Mouse (Mus musculus) kidney, embryonic 16.5 days (tissue): ENCODE measurements at regions not wholly inside any gene's neighbourhood (a gene's known extent, or its start where the extent isn't known, plus 50 kb on each side); places are given as distances from the start of the nearest gene placed in this dataset.

Source experiments
- ATAC-seq: fragments of 200-750 bp; cut with Nextera tagmentation; 2 replicates; pipeline ENCODE4 v1.8.0; 2017; ENCODE audit warnings: moderate TSS enrichment; ENCODE audit not compliant: low FRiP score, low TSS enrichment
- H3K27ac ChIP-seq: fragments of 300-500 bp; sonication (generic); 2 replicates; pipeline ENCODE4 v1.5.1; 2014; ENCODE audit warnings: low read length
- H3K27me3 ChIP-seq: fragments of 300-500 bp; sonication (generic); 2 replicates; pipeline ENCODE4 v1.6.1; 2014; ENCODE audit warnings: low read length, control low read depth, mixed read lengths; ENCODE audit not compliant: insufficient read depth
- H3K36me3 ChIP-seq: fragments of 300-500 bp; sonication (generic); 2 replicates; pipeline ENCODE4 v1.6.1; 2014; ENCODE audit warnings: low read length, control low read depth, mixed read lengths; ENCODE audit not compliant: insufficient read depth
- H3K4me1 ChIP-seq: fragments of 300-500 bp; sonication (generic); 2 replicates; pipeline ENCODE4 v1.6.1; 2014; ENCODE audit warnings: low read length, control low read depth, mixed read lengths; ENCODE audit not compliant: insufficient read depth
- H3K4me2 ChIP-seq: fragments of 300-500 bp; sonication (generic); replicated peaks from 2 replicates; pipeline ENCODE4 v1.6.1; 2014; ENCODE audit warnings: low read depth, low read length
- H3K4me3 ChIP-seq: fragments of 300-500 bp; sonication (generic); 2 replicates; pipeline ENCODE4 v1.5.1; 2014; ENCODE audit warnings: mild to moderate bottlenecking, low read length
- H3K9ac ChIP-seq: fragments of 300-500 bp; sonication (generic); replicated peaks from 2 replicates; pipeline ENCODE4 v1.6.1; 2014; ENCODE audit warnings: low read length
- H3K9me3 ChIP-seq: fragments of 300-500 bp; sonication (generic); 2 replicates; pipeline ENCODE4 v1.6.1; 2016; ENCODE audit warnings: low read length, control low read depth
- WGBS: fragments of 180-500 bp; shearing (Covaris S2); extraction: QIAGEN DNeasy Blood & Tissue Kit; methylation state at CpG from one replicate; pipeline ENCODE4 v1.1.7; 2014; 5-methylcytosine and 5-hydroxymethylcytosine counted together

DNA sequence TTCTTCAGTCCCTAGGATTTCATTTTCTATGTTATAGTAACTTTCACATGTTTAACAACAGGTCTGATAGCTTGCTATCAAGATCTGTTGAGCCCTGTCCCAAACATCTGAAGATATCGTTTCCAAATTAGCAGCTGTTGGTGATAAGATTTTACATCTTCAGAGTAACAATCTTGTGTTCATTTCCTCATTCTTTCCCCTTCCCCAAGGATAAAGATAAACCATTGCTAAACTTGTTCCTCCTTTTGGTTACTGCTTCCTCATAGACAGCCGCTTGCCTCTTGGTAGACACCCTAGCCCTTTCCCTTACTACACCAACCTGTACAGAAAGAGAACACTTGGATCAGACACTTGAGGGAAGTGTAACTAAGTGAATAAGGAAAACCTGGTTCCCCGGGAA, 58.6 kb downstream of the Kcnrg start:
- no peaks in the 10 kb centered on the region for H3K27me3 ChIP-seq
- 92% methylated on average over 3 of the region's 3 CpGs for WGBS
- no peak overlapping the region for H3K27ac ChIP-seq
- no peak for ATAC-seq
- no peaks in the 10 kb centered on the region for H3K4me1 ChIP-seq
- no peaks in the 10 kb centered on the region for H3K9me3 ChIP-seq
- H3K9ac ChIP-seq, result no peak overlapping the region
- no peak overlapping the region for H3K4me3 ChIP-seq
- no peaks in the 10 kb centered on the region for H3K36me3 ChIP-seq
- no peak overlapping the region for H3K4me2 ChIP-seq

DNA sequence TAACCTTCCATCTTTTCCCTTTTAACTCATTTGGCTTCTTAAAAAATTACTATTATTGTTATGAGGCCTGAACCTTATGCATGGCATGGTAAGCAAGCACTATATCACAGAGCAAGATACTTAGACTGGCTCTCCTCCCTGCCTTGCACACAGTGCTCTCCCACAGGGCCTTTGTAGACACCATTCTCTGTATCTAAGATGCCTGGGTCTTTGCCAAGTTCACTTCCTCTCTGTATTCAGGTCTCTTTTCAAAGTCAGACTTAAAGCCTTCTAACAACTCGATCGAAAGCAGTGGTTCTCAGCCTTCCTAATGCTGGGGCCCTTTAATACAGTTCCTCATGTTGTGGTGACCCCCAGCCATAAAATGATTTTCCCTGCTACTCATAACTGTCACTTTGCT, 65.9 kb downstream of the Kcnrg start:
- no peak overlapping the region for H3K9ac ChIP-seq
- no peak overlapping the region for H3K4me2 ChIP-seq
- peaks cover 5% of the 10 kb centered on the region; the same call in 1 of the 2 replicates for H3K36me3 ChIP-seq
- no peaks in the 10 kb centered on the region for H3K9me3 ChIP-seq
- no peak for ATAC-seq
- no peak overlapping the region for H3K27ac ChIP-seq
- H3K4me1 ChIP-seq, result no peaks in the 10 kb centered on the region
- H3K4me3 ChIP-seq, result no peak overlapping the region
- no peaks in the 10 kb centered on the region for H3K27me3 ChIP-seq
- 64% methylated on average over 2 of the region's 2 CpGs for WGBS

DNA sequence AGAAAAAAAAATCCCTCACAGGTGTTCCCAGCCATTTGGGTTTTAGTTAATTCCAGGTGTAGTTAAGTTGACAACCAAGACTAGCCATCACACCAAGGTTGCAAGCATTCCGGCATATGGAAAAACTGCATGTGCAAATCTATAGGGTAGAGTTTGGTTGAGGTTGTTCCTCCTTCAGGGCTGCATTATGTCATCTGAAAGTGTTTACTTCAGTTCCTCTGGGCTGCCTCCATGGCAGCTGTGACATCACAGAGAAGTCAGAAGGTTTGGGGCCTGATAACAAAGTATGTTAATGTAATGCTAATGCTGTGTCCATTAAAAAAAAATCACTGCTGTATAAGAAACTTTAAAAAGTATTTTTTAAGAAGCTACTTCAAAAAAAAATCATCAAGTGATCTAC, 70.8 kb downstream of the Kcnrg start:
- WGBS, result 95% methylated on average over 1 of the region's 1 CpGs
- Histone ChIP-seq H3K27me3 (no peaks in the 10 kb centered on the region), H3K9me3 (no peaks in the 10 kb centered on the region), H3K27ac (no peak overlapping the region), H3K36me3 (peaks cover 2% of the 10 kb centered on the region; the same call in 1 of the 2 replicates), H3K4me2 (no peak overlapping the region), H3K9ac (no peak overlapping the region), H3K4me3 (no peak overlapping the region), H3K4me1 (peaks cover 2% of the 10 kb centered on the region)
- ATAC-seq, result no peak

GRCm38 (mm10) chr14:61680818-61681707, 73.8 kb downstream of the Kcnrg start:
- 1% methylated on average over 46 of the region's 50 CpGs for WGBS
- peak overlapping the region; percentile 87 for H3K4me3 ChIP-seq
- ATAC-seq, result peak; percentile 78
- H3K27ac ChIP-seq, result peak overlapping the region; percentile 97
- H3K9me3 ChIP-seq, result no peaks in the 10 kb centered on the region
- peak overlapping the region; percentile 90 for H3K9ac ChIP-seq
- H3K27me3 ChIP-seq, result peaks cover 13% of the 10 kb centered on the region; the same call in 1 of the 2 replicates
- H3K4me2 ChIP-seq, result peak overlapping the region; percentile 97
- peaks cover 22% of the 10 kb centered on the region for H3K4me1 ChIP-seq
- H3K36me3 ChIP-seq, result no peaks in the 10 kb centered on the region

DNA sequence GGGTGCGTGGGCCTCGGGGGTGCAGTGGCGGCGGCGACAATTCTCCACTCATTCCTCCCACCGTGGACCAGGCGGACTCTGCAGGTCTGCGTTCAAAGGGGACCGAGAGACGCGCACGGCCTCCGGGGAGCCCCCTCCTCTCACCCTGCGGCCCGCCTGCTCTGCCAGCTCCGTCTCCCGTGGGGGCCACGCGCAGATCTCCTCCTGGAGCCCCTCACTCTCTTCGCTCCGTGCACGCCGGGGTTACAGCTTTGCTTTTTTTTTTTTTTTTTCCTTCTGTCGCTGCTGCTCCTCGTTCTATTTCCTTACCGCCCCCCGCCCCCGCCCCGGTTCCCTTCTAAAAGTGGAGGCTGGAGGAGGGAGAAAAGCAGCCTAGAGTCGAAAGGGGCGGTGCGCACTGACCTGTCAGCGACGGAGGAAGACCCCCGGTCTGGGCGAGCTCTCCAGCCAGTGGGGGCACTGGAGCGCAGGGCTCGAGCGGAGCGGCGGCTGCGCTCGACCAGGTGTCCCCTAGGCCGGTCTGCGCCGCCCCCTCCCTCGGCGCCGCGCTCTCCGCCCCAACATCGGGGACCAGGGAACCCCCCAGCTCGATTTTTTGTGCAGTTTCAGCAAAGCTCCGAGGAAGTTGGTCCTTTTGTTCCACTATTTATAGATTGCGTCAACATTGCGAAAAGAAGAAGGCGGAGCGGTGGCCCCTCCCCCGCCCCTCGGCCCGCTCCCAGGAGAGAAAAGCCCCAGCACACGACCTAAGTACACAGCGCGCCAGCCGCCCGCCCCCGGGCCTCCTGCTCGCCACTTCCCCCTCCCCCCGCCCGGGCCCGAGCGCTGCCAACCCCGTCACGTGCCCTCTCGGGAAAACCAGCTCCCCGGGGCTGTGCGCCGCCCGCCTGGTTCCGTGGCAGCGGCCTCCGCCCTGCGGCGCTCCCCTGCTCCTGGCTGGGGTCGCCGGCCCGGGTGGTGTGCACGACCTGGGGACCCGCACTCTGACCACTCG, 74.7 kb downstream of the Kcnrg start:
- Histone ChIP-seq H3K27me3 (peaks cover 13% of the 10 kb centered on the region; the same call in 1 of the 2 replicates), H3K4me2 (peak overlapping the region; percentile 97), H3K9me3 (no peaks in the 10 kb centered on the region), H3K9ac (peak overlapping the region; percentile 90), H3K4me1 (peaks cover 23% of the 10 kb centered on the region), H3K36me3 (no peaks in the 10 kb centered on the region), H3K4me3 (peak overlapping the region; percentile 87), H3K27ac (peak overlapping the region; percentile 97)
- ATAC-seq, result peak; percentile 81
- under 1% methylated on average over 83 of the region's 90 CpGs for WGBS

GRCm38 (mm10) chr14:61682721-61683355, 75.6 kb downstream of the Kcnrg start:
- 1% methylated on average over 54 of the region's 54 CpGs for WGBS
- Histone ChIP-seq H3K36me3 (no peaks in the 10 kb centered on the region), H3K9me3 (no peaks in the 10 kb centered on the region), H3K27ac (peak overlapping the region; percentile 97), H3K9ac (peak overlapping the region; percentile 90), H3K4me3 (peak overlapping the region; percentile 87), H3K4me1 (peaks cover 26% of the 10 kb centered on the region), H3K4me2 (peak overlapping the region; percentile 97), H3K27me3 (peaks cover 17% of the 10 kb centered on the region)
- peak; percentile 49; the same call in 1 of the 2 replicates for ATAC-seq

GRCm38 (mm10) chr14:61683356-61683740, 76.1 kb downstream of the Kcnrg start:
- Histone ChIP-seq H3K27ac (0 out of 2 replicates have a peak overlapping the region, but pooled peaks have one; percentile 97), H3K4me3 (peak overlapping the region; percentile 87), H3K36me3 (no peaks in the 10 kb centered on the region), H3K9ac (peak overlapping the region; percentile 90), H3K9me3 (no peaks in the 10 kb centered on the region), H3K4me2 (peak overlapping the region; percentile 97), H3K27me3 (peaks cover 17% of the 10 kb centered on the region), H3K4me1 (peaks cover 26% of the 10 kb centered on the region)
- 13% methylated on average over 9 of the region's 9 CpGs for WGBS
- ATAC-seq, result no peak

- H3K27ac ChIP-seq, result no peak overlapping the region
These were observed 76.6 kb downstream of the Kcnrg start for GRCm38 (mm10) chr14:61683791-61684411.

More at GRCm38 (mm10) chr14:61683791-61684411, 76.6 kb downstream of the Kcnrg start:
- Histone ChIP-seq H3K4me1 (peaks cover 26% of the 10 kb centered on the region), H3K27me3 (peaks cover 22% of the 10 kb centered on the region), H3K4me3 (peak overlapping the region; percentile 39), H3K4me2 (peak overlapping the region; percentile 40), H3K9ac (peak overlapping the region; percentile 38; the same call in 1 of the 2 replicates), H3K36me3 (no peaks in the 10 kb centered on the region), H3K9me3 (no peaks in the 10 kb centered on the region)
- WGBS, result 15% methylated on average over 19 of the region's 19 CpGs
- no peak for ATAC-seq
